ENCODE assay signal across 8 mouse cellular contexts in genomic region chr10:4266041-4266930, GRCm38 (mm10). TPM values are rescaled to one million over a fixed set of nuclear protein-coding genes. Genes with fewer than 3 reads are reported as not detected.
DNase-seq lines count a peak whose midpoint lies in the region; ATAC-seq and TF ChIP-seq lines count a peak whose summit lies in the region.

Gene Akap12 (plus strand): TSS chr10:4266380.

- H3K36me3 ChIP-seq in ES-Bruce4 (ENCODE audit: control insufficient read depth, insufficient read depth, low read length, poor library complexity, severe bottlenecking) = peaks cover 13% of the 10 kb centered on the region
- H3K36me3 ChIP-seq in heart, embryonic 15.5 days = no peaks in the 10 kb centered on the region
- H3K36me3 ChIP-seq in lung, embryonic 15.5 days = no peaks in the 10 kb centered on the region

- H3K9ac ChIP-seq in ES-Bruce4 (ENCODE audit: low read depth, poor library complexity, severe bottlenecking) = peak within 1 kb of the TSS; percentile 83
- H3K9ac ChIP-seq in heart, embryonic 15.5 days = peak within 1 kb of the TSS; percentile 64
- H3K9ac ChIP-seq in lung, embryonic 15.5 days = peak within 1 kb of the TSS; percentile 50

- no peaks in the 10 kb centered on the region for H3K9me3 ChIP-seq in ES-Bruce4 (replicated peaks; ENCODE audit: control insufficient read depth, insufficient read depth, low read length, poor library complexity, severe bottlenecking)
- H3K9me3 ChIP-seq in heart, embryonic 15.5 days (replicated peaks) = no peaks in the 10 kb centered on the region
- no peaks in the 10 kb centered on the region for H3K9me3 ChIP-seq in lung, embryonic 15.5 days

- TF ChIP-seq CTCF in ES-Bruce4 (IDR thresholded peaks at IDR 0.05; ENCODE audit: low read depth, low read length) = no peak
- no peak for TF ChIP-seq CTCF in embryonic fibroblast, embryonic 13.5 days (IDR thresholded peaks at IDR 0.05; ENCODE audit: borderline replicate concordance, insufficient read depth, low read length)

- TF ChIP-seq EP300 in ES-Bruce4 (IDR thresholded peaks at IDR 0.05; ENCODE audit: insufficient read depth, low read depth, low read length) = peak; percentile 76; the same call in 1 of the 2 replicates

- peak within 1 kb of the TSS; percentile 97 for H3K4me2 ChIP-seq in heart, embryonic 15.5 days
- peak within 1 kb of the TSS; percentile 97 for H3K4me2 ChIP-seq in lung, embryonic 15.5 days

- WGBS in heart, embryonic 15.5 days = under 1% methylated on average over 54 of the region's 54 CpGs
- WGBS in lung, embryonic 15.5 days = under 1% methylated on average over 54 of the region's 54 CpGs

- H3K4me1 ChIP-seq in ES-Bruce4 (ENCODE audit: control insufficient read depth, insufficient read depth, low read length) = peaks cover 2% of the 10 kb centered on the region
- peaks cover 2% of the 10 kb centered on the region; the same call in 1 of the 2 replicates for H3K4me1 ChIP-seq in embryonic fibroblast, embryonic 13.5 days (ENCODE audit: control insufficient read depth, insufficient read depth, low read length)
- H3K4me1 ChIP-seq in heart, embryonic 15.5 days (replicated peaks) = peaks cover 12% of the 10 kb centered on the region
- H3K4me1 ChIP-seq in lung, embryonic 15.5 days = peaks cover 19% of the 10 kb centered on the region

- peak; percentile 60 for ATAC-seq in heart, embryonic 15.5 days (replicated peaks; ENCODE audit: insufficient number of reproducible peaks, insufficient read depth, low FRiP score, low read depth)
- ATAC-seq in lung, embryonic 15.5 days (ENCODE audit: borderline replicate concordance, extremely low read depth, low FRiP score, low TSS enrichment) = peak; percentile 72

- TF ChIP-seq POLR2A in ES-Bruce4 (IDR thresholded peaks at IDR 0.05; ENCODE audit: insufficient read depth, low read length) = peak; percentile 61
- TF ChIP-seq POLR2A in embryonic fibroblast, embryonic 13.5 days (IDR thresholded peaks at IDR 0.05; ENCODE audit: low read depth, low read length) = peak; percentile 96

- peak within 1 kb of the TSS; percentile 74 for H3K4me3 ChIP-seq in ES-Bruce4 (ENCODE audit: low read depth, low read length)
- H3K4me3 ChIP-seq in embryonic fibroblast, embryonic 13.5 days (ENCODE audit: insufficient read depth, low read length) = peak within 1 kb of the TSS; percentile 83
- H3K4me3 ChIP-seq in heart, embryonic 15.5 days = peak within 1 kb of the TSS; percentile 68
- H3K4me3 ChIP-seq in lung, embryonic 15.5 days = peak within 1 kb of the TSS; percentile 61

- no peaks in the 10 kb centered on the region for H3K27me3 ChIP-seq in ES-Bruce4 (ENCODE audit: control insufficient read depth, insufficient read depth, low read length, poor library complexity, severe bottlenecking)
- no peaks in the 10 kb centered on the region for H3K27me3 ChIP-seq in heart, embryonic 15.5 days
- no peaks in the 10 kb centered on the region for H3K27me3 ChIP-seq in lung, embryonic 15.5 days

- peak within 1 kb of the TSS; percentile 93 for H3K27ac ChIP-seq in ES-Bruce4 (ENCODE audit: insufficient read depth, low read length)
- H3K27ac ChIP-seq in embryonic fibroblast, embryonic 13.5 days (ENCODE audit: insufficient read depth, low read length) = peak within 1 kb of the TSS; percentile 55
- peak within 1 kb of the TSS; percentile 48 for H3K27ac ChIP-seq in heart, embryonic 15.5 days
- no peak within 1 kb of the TSS; the same call in 1 of the 2 replicates for H3K27ac ChIP-seq in lung, embryonic 15.5 days

- peak; percentile 19 to 20 for DNase-seq in adrenal gland, postnatal 4 days (ENCODE audit: low spot score in 2 of 2)
- DNase-seq in layer of hippocampus, adult 18-20 months (ENCODE audit: low spot score in 2 of 2) = peak in 1 of 2 experiments; percentile 24
- peak; percentile 57 for DNase-seq in ovary, postnatal 36 days (ENCODE audit: low spot score)
- DNase-seq in urinary bladder, adult 2 months (ENCODE audit: low spot score) = peak; percentile 45

RNA-seq across cellular contexts. Expression of gene Akap12, which starts in this region (rescaled TPM):
- 381 and 387 TPM in 2 replicates for polyA plus RNA-seq in ES-Bruce4 (2011; ENCODE audit: insufficient read depth, insufficient read length, low read depth, missing spikeins)
- 10 to 100 TPM; 58.7 to 74.8 TPM for total RNA-seq in adrenal gland, postnatal 4 days (2021)
- 149 and 184 TPM in 2 replicates for polyA plus RNA-seq in embryonic fibroblast, embryonic 13.5 days (2011; ENCODE audit: insufficient read length, low read depth, missing spikeins)
- 38.4 and 54.9 TPM in 2 replicates for polyA plus RNA-seq in heart, embryonic 15.5 days (2015; fragmentation: Nextera tagmentation; extraction: Ambion mirVana)
- 10 to 100 TPM; 12.1 TPM for total RNA-seq in layer of hippocampus, adult 18-20 months (2021)
- polyA plus RNA-seq in lung, embryonic 15.5 days (2015; fragmentation: Nextera tagmentation; extraction: Ambion mirVana) = 67.0 and 71.5 TPM in 2 replicates
- 74.0 and 110 TPM in 2 replicates for polyA plus RNA-seq in urinary bladder, adult 2 months (2012; rRNA removed)

Comparison
In these comparisons a context has a peak if more than half of its experiments do, and no peak if none do; other contexts are left out.
1. RNA of gene Akap12 (total RNA-seq): 58.7 to 74.8 TPM in adrenal gland, postnatal 4 days; 12.1 TPM in layer of hippocampus, adult 18-20 months; every median in the first group is over 4 times any median in the second.
2. Peak in every context shown above with its lines, with median percentiles within 50 percentile points of each other: H3K4me3 ChIP-seq and H3K9ac ChIP-seq.